ENCODE assay signal across 8 mouse cellular contexts in the genomic region with DNA sequence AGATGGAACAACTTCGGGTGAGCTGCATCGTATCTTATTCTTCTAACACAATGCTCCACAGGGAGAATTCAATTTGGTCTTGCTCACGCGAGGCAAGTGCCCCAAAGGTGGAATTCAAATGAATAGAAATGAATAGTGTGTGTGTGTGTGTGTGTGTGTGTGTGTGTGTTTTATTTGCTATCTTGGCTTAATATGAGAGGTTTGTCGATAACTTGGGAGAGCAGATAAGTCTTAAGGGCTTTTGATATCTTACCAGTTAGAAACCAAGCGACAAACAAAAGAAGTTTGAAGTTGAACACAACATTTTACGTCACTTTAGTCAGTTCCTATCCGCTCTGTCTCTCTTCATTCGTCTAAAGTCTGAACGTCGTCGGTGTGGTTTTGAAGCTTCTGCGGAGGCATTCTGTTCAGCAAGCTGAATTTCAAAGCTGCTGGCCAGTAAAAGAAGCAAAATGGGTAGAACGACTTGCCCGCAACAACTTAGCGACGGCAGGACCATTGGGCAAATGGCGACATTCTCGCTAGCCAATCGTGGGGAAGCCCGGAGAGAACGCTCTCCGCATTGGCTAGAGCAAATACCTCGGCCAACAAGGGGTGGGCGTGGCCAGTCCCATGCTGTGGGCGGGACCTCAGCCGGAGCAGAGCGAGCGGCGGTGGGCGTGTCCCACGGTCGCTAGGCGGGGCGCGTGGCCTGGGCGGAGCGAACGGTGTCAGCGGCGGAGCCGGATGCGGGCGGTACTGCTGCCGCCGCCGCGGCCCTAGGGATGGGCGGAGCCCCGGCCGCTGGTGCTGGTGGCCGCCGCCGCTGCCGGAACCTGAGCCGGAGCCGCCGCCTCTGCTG. TPM values are rescaled to one million over a fixed set of nuclear protein-coding genes. Genes with fewer than 3 reads are reported as not detected.
DNase-seq lines count a peak whose midpoint lies in the region; ATAC-seq and TF ChIP-seq lines count a peak whose summit lies in the region.

Mtmr12 (plus strand) TSS at position 710 of the 841 bp plus-strand sequence.

- TF ChIP-seq POLR2A in olfactory bulb, adult 2 months (IDR thresholded peaks at IDR 0.05; ENCODE audit: insufficient read depth, low read depth, low read length): peak; percentile 95
- peak; percentile 84 for TF ChIP-seq POLR2A in thymus, adult 2 months (IDR thresholded peaks at IDR 0.05; ENCODE audit: control insufficient read depth, extremely low read depth, insufficient read depth, low read length, poor library complexity)

- peaks cover 52% of the 10 kb centered on the region for H3K4me1 ChIP-seq in G1E (ENCODE audit: insufficient read depth, low read depth, low read length)
- H3K4me1 ChIP-seq in forebrain, embryonic 16.5 days (replicated peaks; ENCODE audit: control insufficient read depth, insufficient read depth, low read length): peaks cover 19% of the 10 kb centered on the region
- H3K4me1 ChIP-seq in lung, embryonic 14.5 days (ENCODE audit: insufficient read depth): peaks cover 18% of the 10 kb centered on the region; the same call in 1 of the 2 replicates
- H3K4me1 ChIP-seq in olfactory bulb, adult 2 months (ENCODE audit: control insufficient read depth, insufficient read depth, low read length): peaks cover 8% of the 10 kb centered on the region
- H3K4me1 ChIP-seq in thymus, adult 2 months (replicated peaks; ENCODE audit: control insufficient read depth, insufficient read depth, low read length): peaks cover 23% of the 10 kb centered on the region

- peak; percentile 97 for ATAC-seq in G1E (ENCODE audit: extremely low read depth, insufficient number of reproducible peaks, low FRiP score, poor library complexity, severe bottlenecking)
- peak; percentile 98 for ATAC-seq in forebrain, embryonic 16.5 days
- peak; percentile 97 for ATAC-seq in lung, embryonic 14.5 days (ENCODE audit: insufficient read depth)

- H3K4me2 ChIP-seq in forebrain, embryonic 16.5 days (ENCODE audit: low read length): peak within 1 kb of the TSS; percentile 73
- H3K4me2 ChIP-seq in lung, embryonic 14.5 days: peak within 1 kb of the TSS; percentile 77

- H3K9me3 ChIP-seq in G1E (replicated peaks): no peaks in the 10 kb centered on the region
- no peaks in the 10 kb centered on the region for H3K9me3 ChIP-seq in forebrain, embryonic 16.5 days (ENCODE audit: control insufficient read depth, low read length)
- H3K9me3 ChIP-seq in lung, embryonic 14.5 days (ENCODE audit: low read depth, low read length): no peaks in the 10 kb centered on the region

- peak; percentile 84 for DNase-seq in G1E (ENCODE audit: low spot score)
- peak; percentile 100 for DNase-seq in cerebellum, adult 18-20 months
- peak; percentile 100 for DNase-seq in heart, postnatal 36 days
- peak; percentile 99 to 100 for DNase-seq in layer of hippocampus, adult 2 months (ENCODE audit: low spot score in 2 of 2)
- DNase-seq in lung, embryonic 14.5 days: peak; percentile 100
- peak; percentile 100 for DNase-seq in thymus, adult 2 months

- H3K36me3 ChIP-seq in G1E (replicated peaks): peaks cover 31% of the 10 kb centered on the region
- H3K36me3 ChIP-seq in forebrain, embryonic 16.5 days (ENCODE audit: control insufficient read depth, insufficient read depth): no peaks in the 10 kb centered on the region
- no peaks in the 10 kb centered on the region for H3K36me3 ChIP-seq in lung, embryonic 14.5 days (ENCODE audit: insufficient read depth)
- no peaks in the 10 kb centered on the region for H3K36me3 ChIP-seq in thymus, adult 2 months (ENCODE audit: control insufficient read depth, insufficient read depth, low read length)

- H3K9ac ChIP-seq in forebrain, embryonic 16.5 days (replicated peaks; ENCODE audit: low read depth, low read length): peak within 1 kb of the TSS; percentile 90
- H3K9ac ChIP-seq in lung, embryonic 14.5 days: peak within 1 kb of the TSS; percentile 94

- under 1% methylated on average over 47 of the region's 58 CpGs for WGBS in forebrain, embryonic 16.5 days
- WGBS in lung, embryonic 14.5 days: under 1% methylated on average over 58 of the region's 58 CpGs
- under 1% methylated on average over 56 of the region's 58 CpGs for WGBS in olfactory bulb, adult 2 months
- WGBS in thymus, adult 2 months: under 1% methylated on average over 50 of the region's 58 CpGs

- no peak for TF ChIP-seq CTCF in G1E (IDR thresholded peaks at IDR 0.05; ENCODE audit: low read depth, low read length)
- peak; percentile 60 for TF ChIP-seq CTCF in layer of hippocampus, adult 2 months (conservative IDR thresholded peaks at IDR 0.05)
- TF ChIP-seq CTCF in lung, embryonic 14.5 days (IDR thresholded peaks at IDR 0.05; ENCODE audit: low read depth): no peak
- no peak for TF ChIP-seq CTCF in olfactory bulb, adult 2 months (IDR thresholded peaks at IDR 0.05; ENCODE audit: insufficient read depth, low read depth, low read length)
- TF ChIP-seq CTCF in thymus, adult 2 months (IDR thresholded peaks at IDR 0.05; ENCODE audit: borderline replicate concordance, control insufficient read depth, extremely low read depth, insufficient read depth, low read length, poor library complexity): peak; percentile 76

- H3K27me3 ChIP-seq in G1E (ENCODE audit: insufficient read depth, low read length): no peaks in the 10 kb centered on the region
- H3K27me3 ChIP-seq in forebrain, embryonic 16.5 days (replicated peaks; ENCODE audit: control insufficient read depth, insufficient read depth, low read length): no peaks in the 10 kb centered on the region
- H3K27me3 ChIP-seq in lung, embryonic 14.5 days (ENCODE audit: insufficient read depth, low read length): no peaks in the 10 kb centered on the region
- no peaks in the 10 kb centered on the region for H3K27me3 ChIP-seq in thymus, adult 2 months (ENCODE audit: control insufficient read depth, insufficient read depth, low read length)

- intact Hi-C loops in heart, postnatal 36 days (cut with DNase I): no loop called here

- H3K27ac ChIP-seq in forebrain, embryonic 16.5 days (ENCODE audit: low read length): peak within 1 kb of the TSS; percentile 91
- H3K27ac ChIP-seq in layer of hippocampus, adult 2 months: peak within 1 kb of the TSS; percentile 97
- H3K27ac ChIP-seq in lung, embryonic 14.5 days (ENCODE audit: low read depth): peak within 1 kb of the TSS; percentile 92
- 0 out of 2 replicates have a peak within 1 kb of the TSS, but pooled peaks have one; percentile 63 for H3K27ac ChIP-seq in olfactory bulb, adult 2 months (ENCODE audit: insufficient read depth, low read depth, low read length)
- H3K27ac ChIP-seq in thymus, adult 2 months (ENCODE audit: control insufficient read depth, insufficient read depth, low read length): peak within 1 kb of the TSS; percentile 85

- H3K4me3 ChIP-seq in G1E (ENCODE audit: low read depth, low read length): peak within 1 kb of the TSS; percentile 87
- H3K4me3 ChIP-seq in forebrain, embryonic 16.5 days (replicated peaks; ENCODE audit: low read length): peak within 1 kb of the TSS; percentile 92
- H3K4me3 ChIP-seq in layer of hippocampus, adult 2 months: peak within 1 kb of the TSS; percentile 89
- peak within 1 kb of the TSS; percentile 93 for H3K4me3 ChIP-seq in lung, embryonic 14.5 days (ENCODE audit: low read depth, low read length)
- H3K4me3 ChIP-seq in olfactory bulb, adult 2 months (ENCODE audit: insufficient read depth, low read depth, low read length): peak within 1 kb of the TSS; percentile 87
- H3K4me3 ChIP-seq in thymus, adult 2 months (ENCODE audit: control insufficient read depth, insufficient read depth, low read length): peak within 1 kb of the TSS; percentile 75

RNA-seq across cellular contexts. Expression of gene Mtmr12, which starts in this region (rescaled TPM):
- total RNA-seq in G1E (2014; fragmentation: Nextera tagmentation) (27.6 and 29.0 TPM in 2 replicates), G1E (2017) (25.7 and 29.4 TPM in 2 replicates)
- polyA plus RNA-seq in G1E (2012): 7.9 and 8.2 TPM in 2 replicates
- polyA plus RNA-seq in forebrain, embryonic 16.5 days (2015; fragmentation: Nextera tagmentation; extraction: Ambion mirVana): 10.8 and 12.3 TPM in 2 replicates
- 10 to 100 TPM in 1 of 2 experiments, 1 to 10 TPM in 1; 9.5 to 10.0 TPM for total RNA-seq in heart, postnatal 36 days (2021)
- total RNA-seq in layer of hippocampus, adult 2 months (2021): 10 to 100 TPM; 58.1 to 58.9 TPM
- 23.4 and 23.5 TPM in 2 replicates for polyA plus RNA-seq in lung, embryonic 14.5 days (2014; fragmentation: Nextera tagmentation; extraction: Ambion mirVana)
- not detected in 2 replicates for polyA plus RNA-seq in olfactory bulb, adult 2 months (2012; ENCODE audit: insufficient read depth, insufficient read length, low replicate concordance, missing spikeins)
- 49.2 and 50.0 TPM in 2 replicates for polyA plus RNA-seq in thymus, adult 2 months (2012; rRNA removed)

Comparison
In these comparisons a context has a peak if more than half of its experiments do, and no peak if none do; other contexts are left out.
1. Peak in every context shown above with its lines: DNase-seq, ATAC-seq, H3K4me3 ChIP-seq and H3K27ac ChIP-seq.
2. CTCF ChIP-seq: peak in layer of hippocampus, adult 2 months (single experiment) and thymus, adult 2 months (single experiment); none in G1E (single experiment), lung, embryonic 14.5 days (single experiment) and olfactory bulb, adult 2 months (single experiment).